Mouse (Mus musculus) heart, adult 9 months (tissue): Measurements from ENCODE around the gene Srr.
A peak's percentile ranks its signal among the peaks of the same experiment; 100 is the strongest.

Experiments used
- DNase-seq, 2 experiments: peaks; one replicate each; pipeline ENCODE4 v3.0.0; 2022; ENCODE audit warnings: low spot score in 2 of 2

The Srr gene

GRCm38 (mm10) chr11:74925577-74926387, at the start of gene Srr, which contains the start of gene Smg6:
Srr (minus strand) TSS chr11:74925948.
Smg6 (plus strand) TSS chr11:74925823.
- DNase-seq = peak; percentile 92 to 93

GRCm38 (mm10) chr11:74974615-74975014, 48.9 kb upstream of the Srr start:
- no peak for DNase-seq

GRCm38 (mm10) chr11:74973290-74974157, 47.8 kb upstream of the Srr start:
- DNase-seq = no peak

- no peak for DNase-seq
Observed at GRCm38 (mm10) chr11:74965516-74965915, 39.8 kb upstream of the Srr start.

GRCm38 (mm10) chr11:74962846-74963407, 37.2 kb upstream of the Srr start:
- DNase-seq = peak in 1 of 2 experiments; percentile 16

- no peak for DNase-seq
Observed at GRCm38 (mm10) chr11:74961953-74962352, 36.2 kb upstream of the Srr start.

- no peak for DNase-seq
Observed at GRCm38 (mm10) chr11:74960031-74960551, 34.3 kb upstream of the Srr start.

GRCm38 (mm10) chr11:74959501-74959900, 33.8 kb upstream of the Srr start:
- no peak for DNase-seq

- DNase-seq = no peak
Observed at GRCm38 (mm10) chr11:74957600-74957999, 31.9 kb upstream of the Srr start.

GRCm38 (mm10) chr11:74956006-74956405, 30.3 kb upstream of the Srr start:
- no peak for DNase-seq

- no peak for DNase-seq
Observed at GRCm38 (mm10) chr11:74954901-74955300, 29.2 kb upstream of the Srr start.

- DNase-seq = peak in 1 of 2 experiments; percentile 48
Observed at GRCm38 (mm10) chr11:74946348-74946747, 20.6 kb upstream of the Srr start.

- DNase-seq = no peak
Observed at GRCm38 (mm10) chr11:74930391-74930790, 4.6 kb upstream of the Srr start.

- DNase-seq = no peak
Observed at GRCm38 (mm10) chr11:74929111-74929510, 3.4 kb upstream of the Srr start.

GRCm38 (mm10) chr11:74927236-74927725, 1.5 kb upstream of the Srr start:
- no peak for DNase-seq

- DNase-seq = peak; percentile 57 to 65
Observed at GRCm38 (mm10) chr11:74926388-74927005, 749 bp upstream of the Srr start.

- DNase-seq = no peak
Observed at GRCm38 (mm10) chr11:74924149-74924548, 1.6 kb downstream of the Srr start.

GRCm38 (mm10) chr11:74919249-74919648, 6.5 kb downstream of the Srr start:
- no peak for DNase-seq

GRCm38 (mm10) chr11:74912492-74912891, 13.3 kb downstream of the Srr start:
- no peak for DNase-seq

GRCm38 (mm10) chr11:74909978-74910377, 15.8 kb downstream of the Srr start:
- no peak for DNase-seq

- DNase-seq = no peak
Observed at GRCm38 (mm10) chr11:74908618-74909399, 16.9 kb downstream of the Srr start.
